Mouse (Mus musculus): Measurements from ENCODE around the gene Elovl6.

Elovl6 gene

DNA sequence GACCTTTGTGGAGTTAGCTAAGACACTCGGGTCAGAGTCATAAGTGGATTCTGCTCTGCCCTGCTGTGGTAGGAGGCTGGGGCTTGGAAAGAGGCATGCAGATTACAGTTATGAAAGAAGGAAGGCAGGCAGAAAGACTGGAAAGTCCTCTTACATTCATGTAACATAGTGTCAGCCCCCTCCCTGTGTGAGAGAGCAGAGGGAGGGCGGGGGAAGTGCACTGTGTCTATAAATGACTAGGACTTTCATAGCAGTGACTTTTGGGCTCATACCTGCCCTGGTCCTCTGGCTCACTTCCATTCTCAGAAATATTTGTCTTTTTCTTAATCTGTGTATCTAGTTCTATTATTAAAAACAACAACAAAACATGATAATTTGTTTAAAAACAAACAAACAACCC, 33.9 kb downstream of the Elovl6 start:
- no peak for DNase-seq (ENCODE audit: low read depth, low spot score)

DNA sequence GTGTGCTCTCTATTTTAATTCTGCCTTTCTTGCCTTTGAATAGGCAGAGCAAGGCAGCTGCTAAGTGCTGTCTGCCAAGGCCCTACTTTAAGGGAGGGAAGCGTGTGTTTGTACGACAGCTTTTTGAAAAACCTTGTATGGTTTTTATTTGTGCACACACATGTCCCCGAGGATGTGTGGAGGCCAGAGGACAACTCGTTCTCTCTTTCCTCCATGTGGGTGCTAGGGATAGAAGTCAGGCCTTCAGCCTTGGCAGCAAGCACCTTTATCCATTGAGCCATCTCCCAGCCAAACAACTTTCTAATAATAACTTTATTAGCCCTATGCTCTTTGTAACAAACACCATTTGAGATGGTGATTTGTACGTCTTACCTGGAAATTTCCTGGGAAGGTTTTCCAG, 34.7 kb downstream of the Elovl6 start:
- no peak for DNase-seq (ENCODE audit: low read depth, low spot score)

GRCm38 (mm10) chr3:129568506-129568905, 36.4 kb downstream of the Elovl6 start:
- DNase-seq (ENCODE audit: low read depth, low spot score) = no peak

DNA sequence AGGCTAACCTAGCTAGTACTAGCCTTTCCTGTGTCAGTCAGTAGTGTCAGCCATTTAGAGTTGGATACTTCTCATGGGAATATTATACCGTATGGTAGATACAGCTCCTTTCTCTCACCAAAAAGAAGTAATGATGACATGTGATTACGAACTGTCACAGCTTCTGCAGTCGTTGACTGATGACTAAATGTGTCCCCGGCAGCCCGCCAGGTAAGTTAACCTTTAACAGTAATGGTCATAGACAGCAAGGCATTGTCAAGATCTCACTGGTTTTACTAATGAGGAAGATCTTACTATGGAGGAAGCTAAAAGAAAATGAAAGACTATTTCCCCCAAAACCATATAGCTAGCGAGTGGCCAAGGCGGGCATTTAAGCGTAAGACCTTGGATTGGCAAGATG, 38.8 kb downstream of the Elovl6 start:
- DNase-seq (ENCODE audit: low read depth, low spot score) = no peak

- DNase-seq (ENCODE audit: low read depth, low spot score) = no peak
Observed at GRCm38 (mm10) chr3:129571642-129572041, 39.5 kb downstream of the Elovl6 start.

- DNase-seq (ENCODE audit: low read depth, low spot score) = no peak
Observed at GRCm38 (mm10) chr3:129572959-129573358, 40.8 kb downstream of the Elovl6 start.

DNA sequence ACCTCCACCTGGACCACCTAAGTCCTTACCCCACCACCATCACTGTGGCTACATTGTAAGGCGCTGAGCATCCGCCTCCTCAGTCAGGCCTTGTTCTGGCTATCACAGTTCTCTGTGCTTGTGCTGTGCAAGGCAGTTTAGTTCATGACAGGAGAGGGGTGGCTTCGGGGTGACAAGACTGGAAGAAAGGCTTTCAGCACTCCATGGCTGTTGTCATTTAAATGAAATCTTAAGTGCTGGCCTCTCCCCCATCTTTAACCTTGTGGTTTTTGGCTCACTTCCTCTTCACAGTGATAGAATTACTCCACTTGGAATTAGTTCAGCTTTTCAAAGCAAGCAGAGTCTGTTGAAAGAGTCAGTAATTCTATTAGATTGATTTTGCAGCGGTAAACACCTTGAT, 41.5 kb downstream of the Elovl6 start:
- peak; percentile 94 for DNase-seq (ENCODE audit: low read depth, low spot score)

GRCm38 (mm10) chr3:129575086-129575485, 42.9 kb downstream of the Elovl6 start:
- peak; percentile 96 for DNase-seq (ENCODE audit: low read depth, low spot score)

GRCm38 (mm10) chr3:129576522-129576921, 44.4 kb downstream of the Elovl6 start:
- peak; percentile 45 for DNase-seq (ENCODE audit: low read depth, low spot score)

DNA sequence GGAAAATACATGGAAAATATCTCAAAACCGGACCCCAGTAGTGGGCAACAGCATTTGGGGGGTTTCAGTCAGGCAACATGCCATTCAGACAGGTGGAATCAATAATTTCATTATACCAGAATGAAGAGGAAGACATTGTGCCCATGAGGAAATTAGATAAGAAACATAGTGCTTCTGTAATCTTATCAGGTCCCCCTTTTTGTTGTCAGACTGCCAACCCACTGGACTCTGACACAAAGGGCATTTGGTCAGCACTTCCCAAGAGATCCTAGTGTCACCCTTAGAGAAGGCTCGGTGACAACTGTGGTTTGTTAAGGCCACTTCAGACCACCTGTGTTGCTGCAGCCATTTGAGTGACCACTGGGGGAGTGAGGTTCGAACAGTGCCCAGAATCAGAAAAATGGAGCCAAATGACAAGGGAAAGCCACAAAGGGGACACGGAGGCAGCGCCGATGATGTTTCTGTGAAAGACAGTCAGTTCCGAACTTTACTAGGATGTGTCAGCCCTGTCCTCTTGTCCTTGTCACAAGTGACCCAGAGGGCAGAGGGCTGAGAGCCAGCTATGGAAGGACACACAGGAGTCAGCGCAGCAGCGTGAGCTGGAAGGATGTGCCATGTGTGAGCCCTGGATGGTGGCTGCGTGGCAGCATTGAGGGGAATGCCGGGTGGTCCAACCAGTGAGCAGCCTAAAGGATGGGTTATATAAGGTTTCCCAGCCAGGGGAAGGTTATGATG, 46.8 kb downstream of the Elovl6 start:
- DNase-seq (ENCODE audit: low read depth, low spot score) = no peak

GRCm38 (mm10) chr3:129581024-129581423, 48.9 kb downstream of the Elovl6 start:
- no peak for DNase-seq (ENCODE audit: low read depth, low spot score)

- DNase-seq (ENCODE audit: low read depth, low spot score) = no peak
Observed at GRCm38 (mm10) chr3:129582449-129582848, 50.3 kb downstream of the Elovl6 start.

GRCm38 (mm10) chr3:129583290-129583689, 51.1 kb downstream of the Elovl6 start:
- no peak for DNase-seq (ENCODE audit: low read depth, low spot score)

- DNase-seq (ENCODE audit: low read depth, low spot score) = no peak
Observed at GRCm38 (mm10) chr3:129587916-129588315, 55.8 kb downstream of the Elovl6 start.

GRCm38 (mm10) chr3:129588753-129589152, 56.6 kb downstream of the Elovl6 start:
- no peak for DNase-seq (ENCODE audit: low read depth, low spot score)

GRCm38 (mm10) chr3:129589705-129590104, 57.5 kb downstream of the Elovl6 start:
- DNase-seq (ENCODE audit: low read depth, low spot score) = no peak

GRCm38 (mm10) chr3:129590548-129591226, 58.5 kb downstream of the Elovl6 start:
- peak; percentile 53 for DNase-seq (ENCODE audit: low read depth, low spot score)

DNA sequence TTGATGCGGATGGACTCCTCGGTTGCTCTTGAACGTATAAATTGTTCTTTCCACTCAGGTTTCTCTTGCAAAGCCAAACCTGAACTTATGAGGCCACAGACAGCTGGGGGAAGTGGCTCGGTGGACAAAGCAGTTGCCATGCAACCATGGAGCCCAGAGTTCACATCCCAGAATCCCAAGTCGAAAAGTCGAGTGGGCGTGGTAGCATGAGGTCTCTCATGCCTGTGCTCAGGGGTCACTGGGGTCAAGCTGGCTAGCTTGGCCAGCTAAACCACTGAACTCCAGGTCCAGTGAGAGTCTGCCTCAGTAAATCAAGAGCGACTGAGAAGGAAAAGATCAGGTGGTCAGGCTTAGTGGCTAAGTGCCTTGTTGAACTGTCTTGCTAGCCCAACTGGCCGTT, 59.1 kb downstream of the Elovl6 start:
- no peak for DNase-seq (ENCODE audit: low read depth, low spot score)

DNA sequence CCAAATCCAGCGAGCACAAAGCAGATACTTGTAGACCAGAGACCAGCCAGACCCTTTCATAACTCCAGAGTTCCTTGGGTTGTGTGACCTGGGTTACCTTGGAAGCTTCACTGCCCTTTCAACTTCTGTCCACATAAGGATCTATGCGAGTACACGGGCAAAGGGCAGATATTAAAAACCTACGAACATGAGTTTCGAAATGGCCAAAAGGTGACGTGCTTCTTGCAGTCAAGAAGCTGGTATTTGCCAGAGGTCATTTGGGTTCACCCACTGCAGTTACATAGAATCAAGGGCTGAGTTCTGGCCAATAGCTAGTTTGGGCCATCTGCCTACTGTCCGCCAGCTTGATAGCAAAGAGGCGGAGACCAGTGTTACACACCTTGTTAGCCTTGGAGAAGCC, 59.6 kb downstream of the Elovl6 start:
- DNase-seq (ENCODE audit: low read depth, low spot score) = no peak

DNA sequence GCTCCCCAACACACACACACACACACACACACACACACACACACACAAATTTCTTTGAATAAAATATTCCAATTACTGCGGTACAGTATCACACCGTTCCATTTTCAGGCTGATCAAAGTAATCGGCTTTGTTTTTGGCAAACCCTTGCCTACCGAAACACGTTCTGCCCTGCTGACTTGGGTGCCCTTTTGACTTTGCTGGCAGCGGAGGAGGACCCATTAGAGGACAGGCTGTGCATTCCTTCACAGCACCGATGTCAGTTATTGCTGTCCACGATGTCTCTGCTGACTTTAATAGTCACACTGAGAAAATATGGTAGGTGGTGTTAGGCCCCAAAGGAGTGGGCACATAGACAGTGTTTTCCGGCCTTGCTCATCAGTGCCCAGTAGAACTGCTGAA, 60.8 kb downstream of the Elovl6 start:
- DNase-seq (ENCODE audit: low read depth, low spot score) = no peak

- peak; percentile 64 for DNase-seq (ENCODE audit: low read depth, low spot score)
Observed at GRCm38 (mm10) chr3:129593735-129594134, 61.6 kb downstream of the Elovl6 start.

GRCm38 (mm10) chr3:129596098-129596497, 63.9 kb downstream of the Elovl6 start:
- DNase-seq (ENCODE audit: low read depth, low spot score) = no peak

- DNase-seq (ENCODE audit: low read depth, low spot score) = no peak
Observed at GRCm38 (mm10) chr3:129602289-129602688, 70.1 kb downstream of the Elovl6 start.

Measured in ES-CJ7 (cell line).